Mouse (Mus musculus) midbrain, embryonic 16.5 days (tissue): ENCODE measurements around the gene Lct. TPM values are rescaled to one million over a fixed set of nuclear protein-coding genes. Genes with fewer than 3 reads are reported as not detected.

Source experiments
- ATAC-seq: fragments of 200-750 bp; cut with Nextera tagmentation; 2 replicates; pipeline ENCODE4 v1.8.0; 2017; ENCODE audit warnings: moderate TSS enrichment
- H3K27ac ChIP-seq: fragments of 300-500 bp; sonication (generic); 2 replicates; pipeline ENCODE4 v1.5.1; 2014; ENCODE audit warnings: mild to moderate bottlenecking, low read length, mixed read lengths
- H3K27me3 ChIP-seq: fragments of 300-500 bp; sonication (generic); 2 replicates; pipeline ENCODE4 v1.6.1; 2014; ENCODE audit warnings: low read depth, low read length, mixed read lengths; ENCODE audit not compliant: control insufficient read depth, insufficient read depth
- H3K36me3 ChIP-seq: fragments of 300-500 bp; sonication (generic); 2 replicates; pipeline ENCODE4 v1.6.1; 2014; ENCODE audit warnings: mild to moderate bottlenecking, low read length, moderate library complexity, mixed read lengths; ENCODE audit not compliant: control insufficient read depth, insufficient read depth
- H3K4me1 ChIP-seq: fragments of 300-500 bp; sonication (generic); 2 replicates; pipeline ENCODE4 v1.6.1; 2014; ENCODE audit warnings: mild to moderate bottlenecking, low read length, mixed read lengths; ENCODE audit not compliant: control insufficient read depth, insufficient read depth
- H3K4me2 ChIP-seq: fragments of 300-500 bp; sonication (generic); 2 replicates; pipeline ENCODE4 v1.6.1; 2014; ENCODE audit warnings: mild to moderate bottlenecking, low read length, mixed read lengths
- H3K4me3 ChIP-seq: fragments of 300-500 bp; sonication (generic); 2 replicates; pipeline ENCODE4 v1.5.1; 2014; ENCODE audit warnings: low read depth, mild to moderate bottlenecking, low read length, moderate library complexity, mixed read lengths
- H3K9ac ChIP-seq: fragments of 300-500 bp; sonication (generic); 2 replicates; pipeline ENCODE4 v1.6.1; 2014; ENCODE audit warnings: low read depth, low read length, mixed read lengths
- H3K9me3 ChIP-seq: fragments of 300-500 bp; sonication (generic); replicated peaks from 2 replicates; pipeline ENCODE4 v1.6.1; 2014; ENCODE audit warnings: mild to moderate bottlenecking, low read length, mixed read lengths; ENCODE audit not compliant: control insufficient read depth, poor library complexity, severe bottlenecking
- WGBS: fragments of 180-500 bp; shearing (Covaris S2); extraction: QIAGEN DNeasy Blood & Tissue Kit; methylation state at CpG from one replicate; pipeline ENCODE4 v1.1.7; 2014; 5-methylcytosine and 5-hydroxymethylcytosine counted together
- polyA plus RNA-seq: library from polyadenylated mRNA; unstranded; fragments of >200 nt; fragmentation: Nextera tagmentation; extraction: Ambion mirVana; gene quantifications from 2 replicates; pipeline ENCODE4 v1.2.1, GENCODE M21; 2015

Gene Lct
- polyA plus RNA-seq, 1 experiment from 2014 or later, result 0.05 TPM

DNA sequence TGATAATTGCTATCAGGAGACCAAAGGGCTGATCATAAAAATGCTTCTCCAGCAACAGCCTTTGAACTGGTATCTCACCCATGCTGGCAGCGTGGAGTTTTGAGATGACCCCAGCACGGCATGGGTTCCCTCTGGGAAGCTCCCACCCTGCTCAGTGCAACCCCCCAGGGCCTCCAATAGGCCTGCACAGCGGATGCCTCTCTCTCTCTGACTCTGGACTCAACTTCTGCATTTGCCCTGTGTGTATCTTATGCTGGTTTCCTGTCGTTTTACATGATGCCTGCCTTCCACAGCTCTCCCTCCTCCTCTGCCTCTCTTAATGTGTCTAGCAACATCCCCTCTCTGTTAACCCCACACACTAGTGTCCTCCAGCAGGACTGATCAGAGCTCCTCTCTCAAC, 13.5 kb downstream of the Lct start:
- Histone ChIP-seq H3K4me3 (no peak overlapping the region), H3K4me2 (no peak overlapping the region), H3K4me1 (no peaks in the 10 kb centered on the region), H3K27ac (no peak overlapping the region), H3K27me3 (no peaks in the 10 kb centered on the region), H3K9ac (no peak overlapping the region), H3K9me3 (no peaks in the 10 kb centered on the region), H3K36me3 (no peaks in the 10 kb centered on the region)
- WGBS, result 70% methylated on average over 4 of the region's 4 CpGs
- ATAC-seq, result no peak

DNA sequence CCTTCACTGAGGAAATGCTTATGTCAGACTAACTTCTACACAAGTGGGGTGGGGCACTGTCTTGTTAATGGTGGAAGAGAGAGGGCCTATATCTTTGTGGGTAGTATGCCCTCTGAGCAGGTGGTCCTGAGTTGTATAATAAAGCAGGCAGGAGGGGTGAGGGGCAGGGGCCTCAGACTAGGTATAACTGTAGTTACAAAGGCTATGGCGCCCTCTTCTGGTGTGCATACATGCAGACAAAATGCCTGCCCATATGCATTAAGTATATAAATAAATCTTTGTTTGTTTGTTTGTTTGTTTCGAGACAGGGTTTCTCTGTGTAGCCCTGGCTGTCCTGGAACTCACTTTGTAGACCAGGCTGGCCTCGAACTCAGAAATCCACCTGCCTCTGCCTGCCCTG, 19.1 kb downstream of the Lct start:
- no peak for ATAC-seq
- no peaks in the 10 kb centered on the region for H3K36me3 ChIP-seq
- no peaks in the 10 kb centered on the region for H3K27me3 ChIP-seq
- no peak overlapping the region for H3K27ac ChIP-seq
- no peaks in the 10 kb centered on the region for H3K4me1 ChIP-seq
- H3K4me2 ChIP-seq, result no peak overlapping the region
- no peaks in the 10 kb centered on the region for H3K9me3 ChIP-seq
- 82% methylated on average over 3 of the region's 3 CpGs for WGBS
- no peak overlapping the region for H3K9ac ChIP-seq
- no peak overlapping the region for H3K4me3 ChIP-seq

DNA sequence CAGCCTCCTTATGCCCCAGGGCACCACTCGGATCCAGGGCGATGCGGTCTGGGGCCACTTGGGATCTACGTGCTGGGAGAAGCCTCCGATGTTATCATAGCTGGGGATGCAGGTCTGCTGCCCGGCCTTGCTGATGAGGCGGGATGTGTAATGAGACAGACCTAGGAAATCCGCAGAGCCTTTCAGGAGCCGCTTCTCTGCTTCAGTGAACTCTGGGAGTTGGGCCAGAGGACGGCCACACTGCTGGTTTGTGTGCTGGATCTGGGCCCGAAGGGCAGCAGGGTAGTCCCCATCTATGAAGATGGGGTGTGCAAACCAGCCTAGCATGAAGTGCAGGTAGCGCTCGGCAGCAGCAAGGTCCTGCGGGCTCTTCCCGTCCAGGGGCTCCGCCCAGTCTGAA, 24.2 kb downstream of the Lct start:
- no peak for ATAC-seq
- H3K27ac ChIP-seq, result no peak overlapping the region
- no peaks in the 10 kb centered on the region for H3K27me3 ChIP-seq
- no peak overlapping the region for H3K4me2 ChIP-seq
- 86% methylated on average over 16 of the region's 16 CpGs for WGBS
- no peak overlapping the region for H3K9ac ChIP-seq
- no peak overlapping the region for H3K4me3 ChIP-seq
- H3K36me3 ChIP-seq, result no peaks in the 10 kb centered on the region
- peaks cover 4% of the 10 kb centered on the region; the same call in 1 of the 2 replicates for H3K9me3 ChIP-seq
- H3K4me1 ChIP-seq, result no peaks in the 10 kb centered on the region

DNA sequence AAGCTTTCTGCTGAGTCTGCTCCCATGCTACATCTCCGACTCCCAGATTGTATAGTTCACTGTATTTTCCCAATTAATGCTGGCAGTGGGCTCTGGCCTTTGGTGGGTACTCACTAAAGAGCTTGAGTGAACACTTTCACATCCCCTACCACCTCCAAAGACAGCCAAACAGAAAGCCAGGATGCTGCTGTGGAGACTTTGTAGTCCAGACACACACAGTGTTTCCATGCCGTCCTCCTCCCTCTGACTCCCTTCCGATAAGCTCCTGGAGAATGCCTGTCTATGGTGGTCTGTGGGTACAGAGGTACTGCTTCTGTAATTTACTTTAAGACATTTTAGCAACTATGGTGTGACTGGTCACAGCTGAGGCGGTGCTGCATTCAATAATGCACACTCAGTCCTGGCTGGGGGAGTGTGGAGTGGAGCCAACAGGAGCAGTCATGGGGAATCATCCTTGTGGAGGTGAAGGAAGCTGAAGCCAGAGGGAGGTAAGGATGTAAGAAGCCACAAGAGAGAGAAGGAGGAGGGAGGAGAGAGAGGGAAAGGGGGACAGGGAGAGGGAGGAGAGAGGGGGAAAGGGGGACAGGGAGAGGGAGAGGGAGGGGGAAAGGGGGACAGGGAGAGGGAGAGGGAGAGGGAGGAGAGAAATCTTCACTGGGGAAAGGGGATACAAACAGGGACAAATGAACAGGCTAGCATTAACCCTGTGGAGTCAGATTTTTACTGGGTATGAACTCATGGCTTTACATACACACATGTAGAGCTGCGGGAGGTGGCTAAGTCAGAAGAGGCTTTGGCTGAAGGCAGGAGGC, 32.2 kb downstream of the Lct start:
- whole genome bisulfite sequencing, result 64% methylated on average over 5 of the region's 5 CpGs
- H3K4me3 ChIP-seq, result no peak overlapping the region
- no peak for ATAC-seq
- H3K36me3 ChIP-seq, result no peaks in the 10 kb centered on the region
- H3K9me3 ChIP-seq, result no peaks in the 10 kb centered on the region
- no peak overlapping the region for H3K27ac ChIP-seq
- no peak overlapping the region for H3K4me2 ChIP-seq
- no peaks in the 10 kb centered on the region for H3K4me1 ChIP-seq
- H3K27me3 ChIP-seq, result no peaks in the 10 kb centered on the region
- H3K9ac ChIP-seq, result no peak overlapping the region

DNA sequence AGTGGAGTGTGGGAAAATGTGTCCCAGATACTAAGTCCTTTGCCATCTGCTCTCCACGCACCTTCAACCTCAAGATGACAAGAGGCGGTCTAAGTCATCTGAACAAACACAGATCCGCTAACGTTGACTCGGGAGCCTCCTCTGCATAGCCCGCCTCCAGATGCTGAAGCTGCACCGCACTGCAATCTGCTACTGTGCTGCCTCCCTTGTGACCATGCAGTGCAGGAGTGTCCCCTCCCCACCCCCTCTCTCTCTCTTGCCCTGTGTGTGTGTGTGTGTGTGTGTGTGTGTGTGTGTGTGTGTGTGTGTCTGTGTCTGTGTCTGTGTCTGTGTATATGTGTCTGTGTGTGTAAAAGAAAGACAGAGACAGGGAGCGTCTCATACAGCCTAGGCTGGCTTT, 32.8 kb downstream of the Lct start:
- H3K4me3 ChIP-seq, result no peak overlapping the region
- no peaks in the 10 kb centered on the region for H3K36me3 ChIP-seq
- no peak overlapping the region for H3K4me2 ChIP-seq
- ATAC-seq, result no peak
- 78% methylated on average over 8 of the region's 8 CpGs for WGBS
- no peaks in the 10 kb centered on the region for H3K4me1 ChIP-seq
- no peak overlapping the region for H3K9ac ChIP-seq
- H3K27me3 ChIP-seq, result no peaks in the 10 kb centered on the region
- H3K27ac ChIP-seq, result no peak overlapping the region
- no peaks in the 10 kb centered on the region for H3K9me3 ChIP-seq

DNA sequence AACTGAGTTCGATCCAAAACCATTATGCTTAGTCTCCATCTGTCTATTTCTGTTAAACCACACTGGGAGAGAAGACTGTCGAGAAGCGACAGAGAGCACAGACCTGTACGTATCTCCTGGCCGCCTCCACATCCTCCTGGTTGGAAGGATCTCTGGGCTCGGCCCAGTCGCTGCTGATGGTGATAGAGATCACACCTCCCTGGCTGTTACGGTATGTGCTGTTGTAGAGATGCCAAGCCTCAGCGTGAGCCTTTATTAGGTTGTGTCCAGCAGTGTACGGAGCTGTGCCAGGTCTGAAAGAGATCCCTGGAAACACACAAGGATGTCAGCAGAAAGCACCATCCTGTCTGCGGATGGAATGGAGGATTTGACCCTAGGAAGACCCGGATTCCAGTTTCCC, 34.6 kb downstream of the Lct start:
- 91% methylated on average over 12 of the region's 12 CpGs for WGBS
- no peaks in the 10 kb centered on the region for H3K27me3 ChIP-seq
- no peaks in the 10 kb centered on the region for H3K4me1 ChIP-seq
- H3K27ac ChIP-seq, result no peak overlapping the region
- H3K36me3 ChIP-seq, result no peaks in the 10 kb centered on the region
- no peak overlapping the region for H3K9ac ChIP-seq
- no peaks in the 10 kb centered on the region for H3K9me3 ChIP-seq
- H3K4me2 ChIP-seq, result no peak overlapping the region
- H3K4me3 ChIP-seq, result no peak overlapping the region
- ATAC-seq, result no peak

DNA sequence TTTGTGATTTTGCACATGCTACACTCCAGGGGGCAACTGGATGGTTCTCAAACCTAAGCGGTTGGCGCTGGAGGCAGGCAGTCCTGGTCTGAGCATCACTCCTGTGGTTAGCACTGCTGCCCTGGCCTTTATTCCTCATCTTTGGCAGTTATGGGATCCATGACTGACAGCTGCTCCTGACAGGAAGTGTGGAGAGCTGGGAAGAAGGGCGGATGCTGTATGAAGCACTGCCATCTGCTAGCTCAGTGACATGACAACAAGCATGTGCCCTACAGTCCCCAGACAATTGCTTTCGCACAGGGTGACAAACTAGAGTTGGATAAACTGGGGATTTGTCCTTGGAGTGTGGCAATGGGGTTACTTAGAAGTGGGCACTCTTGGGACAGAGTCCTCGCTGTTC, 37.8 kb downstream of the Lct start:
- no peak overlapping the region for H3K4me3 ChIP-seq
- no peak overlapping the region for H3K4me2 ChIP-seq
- H3K9ac ChIP-seq, result no peak overlapping the region
- no peaks in the 10 kb centered on the region for H3K4me1 ChIP-seq
- H3K27me3 ChIP-seq, result no peaks in the 10 kb centered on the region
- no peaks in the 10 kb centered on the region for H3K9me3 ChIP-seq
- WGBS, result 85% methylated on average over 5 of the region's 5 CpGs
- ATAC-seq, result no peak
- H3K36me3 ChIP-seq, result no peaks in the 10 kb centered on the region
- H3K27ac ChIP-seq, result no peak overlapping the region

DNA sequence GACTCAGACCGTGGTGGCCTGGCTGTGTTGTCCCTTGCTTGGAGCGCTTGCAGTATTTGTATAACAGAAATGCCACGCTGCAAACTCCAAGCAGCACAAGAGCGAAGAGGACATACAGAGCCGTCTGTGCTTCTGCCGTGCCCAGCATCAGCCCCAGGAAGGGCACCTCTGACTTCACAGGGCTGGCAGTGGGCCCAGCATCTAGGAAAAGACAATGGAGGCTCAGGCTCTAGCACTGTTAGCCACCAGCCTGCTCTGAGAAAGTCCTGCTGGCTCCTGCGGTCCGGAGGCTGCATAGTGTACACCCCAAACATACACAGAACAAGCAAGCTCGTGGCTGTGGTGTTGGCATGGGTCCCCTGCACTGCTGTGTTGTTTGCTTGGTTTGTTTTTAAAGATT, 43.0 kb downstream of the Lct start:
- WGBS, result 76% methylated on average over 9 of the region's 9 CpGs
- no peaks in the 10 kb centered on the region for H3K27me3 ChIP-seq
- H3K9ac ChIP-seq, result no peak overlapping the region
- H3K27ac ChIP-seq, result no peak overlapping the region
- no peak overlapping the region for H3K4me3 ChIP-seq
- no peaks in the 10 kb centered on the region for H3K9me3 ChIP-seq
- H3K4me2 ChIP-seq, result no peak overlapping the region
- H3K36me3 ChIP-seq, result peaks cover 3% of the 10 kb centered on the region; the same call in 1 of the 2 replicates
- ATAC-seq, result no peak
- H3K4me1 ChIP-seq, result no peaks in the 10 kb centered on the region

DNA sequence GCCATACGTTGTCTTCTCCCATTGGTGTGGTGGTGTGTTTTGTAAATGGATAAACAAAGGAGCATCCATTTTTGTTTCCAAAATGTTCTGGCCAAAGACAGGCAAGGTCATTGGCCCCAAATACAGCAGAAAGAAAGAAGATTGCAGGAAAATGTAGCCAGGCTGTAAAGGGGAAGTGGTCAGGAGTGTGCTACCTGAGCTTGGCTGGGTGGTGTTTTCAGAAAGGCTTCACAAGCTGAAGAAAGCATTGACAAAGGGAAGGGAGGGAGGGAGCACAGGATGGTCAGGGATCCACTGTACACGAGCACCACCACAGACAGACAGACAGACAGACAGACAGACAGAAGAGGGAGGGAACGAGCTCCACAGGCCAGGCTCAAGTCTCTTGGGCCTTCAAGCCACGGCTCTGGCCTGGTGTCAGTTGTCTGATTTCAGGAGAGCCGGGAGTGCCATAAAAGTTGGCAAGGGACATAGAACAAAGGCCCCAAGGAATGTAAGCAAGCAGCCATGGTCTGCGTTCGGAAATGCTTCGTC, 43.9 kb downstream of the Lct start:
- H3K4me2 ChIP-seq, result no peak overlapping the region
- no peaks in the 10 kb centered on the region for H3K27me3 ChIP-seq
- H3K4me3 ChIP-seq, result no peak overlapping the region
- H3K4me1 ChIP-seq, result no peaks in the 10 kb centered on the region
- H3K9ac ChIP-seq, result no peak overlapping the region
- no peaks in the 10 kb centered on the region for H3K9me3 ChIP-seq
- H3K36me3 ChIP-seq, result peaks cover 8% of the 10 kb centered on the region; the same call in 1 of the 2 replicates
- ATAC-seq, result no peak
- H3K27ac ChIP-seq, result no peak overlapping the region
- 92% methylated on average over 8 of the region's 8 CpGs for WGBS
